Mouse (Mus musculus) kidney, postnatal 36 days (tissue): Measurements from ENCODE around the gene Csnka2ip.

Experiments
- DNase-seq, 2 experiments: peaks; one replicate each; pipeline ENCODE4 v3.0.0; 2021 to 2022; ENCODE audit warnings: mixed read lengths in 2 of 2

Csnka2ip gene

GRCm38 (mm10) chr16:64602308-64602707, at the start of gene Csnka2ip:
TSS of gene Csnka2ip (minus strand) at chr16:64602408.
- DNase-seq: no peak

- DNase-seq: peak in 1 of 2 experiments; percentile 2
Measured at GRCm38 (mm10) chr16:64649594-64650290, 47.5 kb upstream of the Csnka2ip start.

GRCm38 (mm10) chr16:64647771-64648170, 45.6 kb upstream of the Csnka2ip start:
- DNase-seq: no peak

GRCm38 (mm10) chr16:64635110-64635509, 32.9 kb upstream of the Csnka2ip start:
- no peak for DNase-seq

GRCm38 (mm10) chr16:64620116-64620515, 17.9 kb upstream of the Csnka2ip start:
- DNase-seq: no peak

- no peak for DNase-seq
Measured at GRCm38 (mm10) chr16:64614648-64615047, 12.4 kb upstream of the Csnka2ip start.

- no peak for DNase-seq
Measured at GRCm38 (mm10) chr16:64607793-64608192, 5.6 kb upstream of the Csnka2ip start.

- no peak for DNase-seq
Measured at GRCm38 (mm10) chr16:64586825-64587224, 15.4 kb downstream of the Csnka2ip start.

- no peak for DNase-seq
Measured at GRCm38 (mm10) chr16:64586262-64586619, 16.0 kb downstream of the Csnka2ip start.

- no peak for DNase-seq
Measured at GRCm38 (mm10) chr16:64585599-64586261, 16.5 kb downstream of the Csnka2ip start.

GRCm38 (mm10) chr16:64584591-64584990, 17.6 kb downstream of the Csnka2ip start:
- DNase-seq: no peak

- no peak for DNase-seq
Measured at GRCm38 (mm10) chr16:64583406-64583805, 18.8 kb downstream of the Csnka2ip start.

- DNase-seq: peak in 1 of 2 experiments; percentile 6
Measured at GRCm38 (mm10) chr16:64569496-64569895, 32.7 kb downstream of the Csnka2ip start.

- DNase-seq: no peak
Measured at GRCm38 (mm10) chr16:64563081-64563480, 39.1 kb downstream of the Csnka2ip start.

- DNase-seq: no peak
Measured at GRCm38 (mm10) chr16:64558518-64558917, 43.7 kb downstream of the Csnka2ip start.

GRCm38 (mm10) chr16:64526883-64527282, 75.3 kb downstream of the Csnka2ip start:
- DNase-seq: no peak

- no peak for DNase-seq
Measured at GRCm38 (mm10) chr16:64524051-64524645, 78.1 kb downstream of the Csnka2ip start.

GRCm38 (mm10) chr16:64513423-64513822, 88.8 kb downstream of the Csnka2ip start:
- no peak for DNase-seq
